In genomic region chr15:8324061-8324460, GRCm38 (mm10) we compare ENCODE assay signal across 30 mouse cellular contexts.
"Had no signal": no experiment of that assay in that cellular context is flagged by ENCODE, and none has a peak within 500 bp of the region (broad histone marks: within the 10 kb centered on the region; RNA-seq: fewer than 3 reads in every experiment).

No protein-coding gene starts in this region.

- H3K27me3 ChIP-seq: heart, embryonic 12.5 days; heart, embryonic 13.5 days; heart, embryonic 15.5 days; hindbrain, embryonic 12.5 days; hindbrain, embryonic 13.5 days; hindbrain, embryonic 15.5 days; intestine, embryonic 15.5 days; kidney, embryonic 15.5 days had no signal

- H3K4me1 ChIP-seq: heart, embryonic 10.5 days; heart, embryonic 12.5 days; heart, embryonic 13.5 days; heart, embryonic 15.5 days; hindbrain, embryonic 10.5 days; hindbrain, embryonic 12.5 days; hindbrain, embryonic 13.5 days; hindbrain, embryonic 15.5 days; intestine, embryonic 15.5 days; kidney, embryonic 15.5 days had no signal

- DNase-seq: heart, postnatal 10 days; heart, postnatal 14 days; heart, postnatal 36 days; heart, postnatal 4 days; kidney, adult 11 months; kidney, adult 18-20 months; kidney, adult 2 months; kidney, adult 8-10 months; kidney, adult 9 months; kidney, postnatal 10 days; kidney, postnatal 14 days; kidney, postnatal 25 days; kidney, postnatal 36 days; kidney, postnatal 4 days; layer of hippocampus, adult 9-11 months; layer of hippocampus, postnatal 36 days had no signal

- H3K9ac ChIP-seq: heart, embryonic 12.5 days; heart, embryonic 13.5 days; heart, embryonic 15.5 days; hindbrain, embryonic 12.5 days; hindbrain, embryonic 13.5 days; hindbrain, embryonic 14.5 days; hindbrain, embryonic 15.5 days; intestine, embryonic 15.5 days; kidney, embryonic 15.5 days had no signal

- H3K27ac ChIP-seq: heart, embryonic 10.5 days; heart, embryonic 13.5 days; heart, embryonic 15.5 days; hindbrain, embryonic 10.5 days; hindbrain, embryonic 12.5 days; hindbrain, embryonic 13.5 days; hindbrain, embryonic 14.5 days; hindbrain, embryonic 15.5 days; hindbrain, postnatal 0 days; intestine, embryonic 15.5 days; kidney, embryonic 15.5 days; kidney, postnatal 0 days; layer of hippocampus, adult 2 months had no signal

- H3K4me3 ChIP-seq: heart, embryonic 10.5 days; heart, embryonic 12.5 days; heart, embryonic 13.5 days; heart, embryonic 15.5 days; hindbrain, embryonic 10.5 days; hindbrain, embryonic 12.5 days; hindbrain, embryonic 13.5 days; hindbrain, embryonic 15.5 days; intestine, embryonic 15.5 days; kidney, embryonic 15.5 days; layer of hippocampus, adult 2 months had no signal
